Mouse (Mus musculus): ENCODE measurements around the gene Olfr142. TPM values are rescaled to one million over a fixed set of nuclear protein-coding genes. Genes with fewer than 3 reads are reported as not detected.
"Not testable (repeated sequence)": the region's sequence is repeated elsewhere in the genome, so short reads cannot be mapped to it uniquely, and the experiment has no call there.

Olfr142 gene
- not detected in 2 replicates for polyA plus RNA-seq (2015; fragmentation: Nextera tagmentation; extraction: Ambion mirVana)

DNA sequence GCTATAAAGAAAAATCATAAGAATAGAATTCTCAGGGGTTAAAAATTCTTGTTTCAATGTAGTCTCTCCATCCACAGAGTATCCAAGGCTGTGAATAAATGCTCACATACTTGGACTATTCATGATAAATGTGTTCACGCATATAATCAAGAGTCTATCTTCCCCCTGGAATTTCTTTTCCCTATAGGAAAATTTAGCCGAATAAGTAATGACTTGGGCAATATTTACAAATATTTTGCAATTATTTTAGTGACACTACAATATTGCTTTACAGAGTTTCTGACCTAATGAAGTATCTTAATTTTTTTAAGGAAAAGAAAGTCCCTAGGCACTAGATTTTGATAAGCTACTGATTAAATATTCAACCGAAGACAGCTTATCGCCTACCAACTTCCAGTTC lies at the start of gene Olfr142:
TSS of gene Olfr142 (minus strand) at position 101 of the 400 bp plus-strand sequence.
- Histone ChIP-seq H3K9me3 (no peaks in the 10 kb centered on the region), H3K27ac (no peak within 1 kb of the TSS), H3K36me3 (no peaks in the 10 kb centered on the region), H3K4me3 (replicated peaks) (no peak within 1 kb of the TSS), H3K4me1 (no peaks in the 10 kb centered on the region), H3K27me3 (replicated peaks) (no peaks in the 10 kb centered on the region), H3K4me2 (no peak within 1 kb of the TSS), H3K9ac (no peak within 1 kb of the TSS)
- WGBS = 89% methylated on average over 4 of the region's 4 CpGs
- ATAC-seq (ENCODE audit: insufficient read depth, low FRiP score, low read depth) = no peak

DNA sequence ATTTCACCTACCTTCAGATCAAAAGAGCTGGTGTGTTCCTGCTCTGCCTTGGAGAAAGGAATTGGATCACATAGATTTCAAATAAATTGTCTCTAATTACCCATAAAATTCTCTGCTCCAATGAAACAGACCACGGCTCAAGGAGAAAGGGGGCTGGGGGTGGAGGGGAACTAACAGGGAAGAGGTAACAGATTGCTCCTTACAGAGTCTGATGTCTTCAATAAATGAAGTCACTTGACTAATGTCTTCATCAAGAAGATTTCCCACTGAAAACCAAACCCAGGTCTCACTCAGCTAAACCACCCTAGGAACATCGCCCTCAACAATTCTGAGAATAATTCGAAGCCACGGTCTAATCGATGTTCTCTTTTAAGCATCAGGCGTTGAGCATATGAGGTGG lies 35.3 kb upstream of the Olfr142 start, which contains the start of gene Olfr1272:
TSS of gene Olfr1272 (minus strand) at position 101 of the 400 bp plus-strand sequence.
- no peaks in the 10 kb centered on the region for H3K9me3 ChIP-seq
- 90% methylated on average over 6 of the region's 6 CpGs for WGBS
- no peak within 1 kb of the TSS for H3K27ac ChIP-seq
- ATAC-seq (ENCODE audit: insufficient read depth, low FRiP score, low read depth) = no peak
- no peak within 1 kb of the TSS for H3K9ac ChIP-seq
- H3K4me3 ChIP-seq (replicated peaks) = no peak within 1 kb of the TSS
- no peaks in the 10 kb centered on the region for H3K27me3 ChIP-seq (replicated peaks)
- no peaks in the 10 kb centered on the region for H3K4me1 ChIP-seq
- no peaks in the 10 kb centered on the region for H3K36me3 ChIP-seq
- H3K4me2 ChIP-seq = no peak within 1 kb of the TSS

DNA sequence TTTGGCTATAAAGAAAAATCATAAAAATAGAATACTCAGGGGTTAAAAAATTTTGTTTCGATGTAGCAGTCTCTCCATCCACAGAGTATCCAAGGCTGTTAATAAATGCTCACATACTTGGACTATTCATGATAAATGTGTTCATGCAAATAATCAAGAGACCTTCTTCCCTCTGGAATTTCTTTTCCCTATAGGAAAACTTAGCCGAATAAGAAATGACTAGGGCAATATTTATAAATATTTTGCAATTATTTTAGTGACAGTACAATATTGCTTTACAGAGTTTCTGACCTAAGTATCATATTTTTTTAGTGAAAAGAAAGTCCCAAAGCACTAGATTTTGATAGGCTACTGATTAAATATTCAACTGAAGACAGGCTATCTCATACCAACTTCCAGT lies 13.5 kb upstream of the Olfr142 start, which contains the start of gene Olfr1271:
TSS of gene Olfr1271 (minus strand) at position 101 of the 400 bp plus-strand sequence.
- 83% methylated on average over 2 of the region's 2 CpGs for WGBS
- no peak within 1 kb of the TSS for H3K27ac ChIP-seq
- no peak within 1 kb of the TSS for H3K4me3 ChIP-seq (replicated peaks)
- H3K4me2 ChIP-seq = no peak within 1 kb of the TSS
- H3K9me3 ChIP-seq = no peaks in the 10 kb centered on the region
- ATAC-seq (ENCODE audit: insufficient read depth, low FRiP score, low read depth) = no peak
- no peaks in the 10 kb centered on the region for H3K36me3 ChIP-seq
- H3K27me3 ChIP-seq (replicated peaks) = no peaks in the 10 kb centered on the region
- H3K9ac ChIP-seq = no peak within 1 kb of the TSS
- no peaks in the 10 kb centered on the region for H3K4me1 ChIP-seq

DNA sequence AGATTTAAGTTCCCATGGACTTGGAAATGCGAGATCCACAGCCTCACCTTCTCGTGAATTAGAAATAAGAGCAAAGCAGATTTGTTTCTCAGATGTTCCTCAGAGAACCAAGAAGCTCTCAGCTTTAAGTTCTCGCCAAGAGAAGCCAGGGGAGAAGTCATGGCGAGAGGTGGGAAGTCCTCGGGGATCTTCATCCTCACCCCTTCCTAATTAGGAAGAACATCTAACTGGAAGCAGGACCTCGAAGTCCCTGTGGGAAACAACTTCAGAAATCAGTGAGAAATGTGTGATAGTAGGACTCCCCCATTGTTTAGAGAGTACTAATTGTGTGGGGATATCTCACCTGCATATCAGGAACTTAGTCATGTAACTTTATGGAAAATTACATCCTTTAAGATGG lies 33.0 kb downstream of the Olfr142 start, which contains the start of gene Olfr1506:
TSS of gene Olfr1506 (minus strand) at position 101 of the 400 bp plus-strand sequence.
- not testable (repeated sequence) for H3K27ac ChIP-seq; H3K27me3 ChIP-seq (replicated peaks); H3K4me2 ChIP-seq; H3K4me3 ChIP-seq (replicated peaks); H3K36me3 ChIP-seq; H3K4me1 ChIP-seq; H3K9ac ChIP-seq; H3K9me3 ChIP-seq; ATAC-seq (ENCODE audit: insufficient read depth, low FRiP score, low read depth)
- WGBS = no CpG with 5 or more reads among the region's 6 CpGs

Other genes with a start within 250 kb of the Olfr142 start
- not detected in 2 replicates for gene Olfr1263, start 245.5 kb downstream of the Olfr142 start, polyA plus RNA-seq (2015; fragmentation: Nextera tagmentation; extraction: Ambion mirVana)
- gene Olfr1264, start 232.0 kb downstream of the Olfr142 start, polyA plus RNA-seq (2015; fragmentation: Nextera tagmentation; extraction: Ambion mirVana) = not detected in 2 replicates
- not detected in 2 replicates for gene Olfr1265, start 222.3 kb downstream of the Olfr142 start, polyA plus RNA-seq (2015; fragmentation: Nextera tagmentation; extraction: Ambion mirVana)
- not detected in 2 replicates for gene Olfr140, start 194.0 kb downstream of the Olfr142 start, polyA plus RNA-seq (2015; fragmentation: Nextera tagmentation; extraction: Ambion mirVana)
- gene Olfr1269, start 136.2 kb downstream of the Olfr142 start, polyA plus RNA-seq (2015; fragmentation: Nextera tagmentation; extraction: Ambion mirVana) = not detected in 2 replicates
- gene Olfr32, start 115.3 kb downstream of the Olfr142 start, polyA plus RNA-seq (2015; fragmentation: Nextera tagmentation; extraction: Ambion mirVana) = not detected in 2 replicates
- not detected in 2 replicates for gene Olfr1270, start 104.5 kb downstream of the Olfr142 start, polyA plus RNA-seq (2015; fragmentation: Nextera tagmentation; extraction: Ambion mirVana)
- gene Olfr1506, start 33.1 kb downstream of the Olfr142 start, polyA plus RNA-seq (2015; fragmentation: Nextera tagmentation; extraction: Ambion mirVana) = not detected in 2 replicates
- gene Olfr1271, start 13.4 kb upstream of the Olfr142 start, polyA plus RNA-seq (2015; fragmentation: Nextera tagmentation; extraction: Ambion mirVana) = not detected in 2 replicates
- gene Olfr1272, start 35.2 kb upstream of the Olfr142 start, polyA plus RNA-seq (2015; fragmentation: Nextera tagmentation; extraction: Ambion mirVana) = not detected in 2 replicates
- 0.05 TPM in 1 of 2 replicates, not detected in the other for gene Gm13769, start 64.6 kb upstream of the Olfr142 start, polyA plus RNA-seq (2015; fragmentation: Nextera tagmentation; extraction: Ambion mirVana)
- not detected in 2 replicates for gene Olfr1274-ps, start 141.1 kb upstream of the Olfr142 start, polyA plus RNA-seq (2015; fragmentation: Nextera tagmentation; extraction: Ambion mirVana)

Data from stomach, embryonic 15.5 days (tissue).